In the genomic region with DNA sequence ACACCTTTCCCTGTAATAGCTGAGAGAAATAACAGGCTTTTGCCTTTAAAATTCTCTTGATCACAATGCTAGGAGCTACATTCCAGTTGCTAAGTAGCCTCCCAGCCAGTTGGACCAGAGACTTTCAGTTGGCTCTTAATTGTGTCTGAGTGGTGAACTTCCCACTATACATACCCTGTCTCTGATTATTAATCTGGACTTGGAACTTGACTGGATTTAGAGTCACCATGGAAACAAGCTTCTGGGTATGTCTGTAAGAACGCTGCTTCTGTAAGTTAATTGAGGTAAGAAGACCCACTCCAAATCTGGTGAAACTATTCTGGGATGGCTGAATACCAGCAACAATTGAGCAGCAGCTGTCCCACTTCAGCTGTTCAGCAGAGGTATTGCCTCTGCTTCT, we compare ENCODE assay signal across 21 mouse cellular contexts. TPM values are rescaled to one million over a fixed set of nuclear protein-coding genes. Genes with fewer than 3 reads are reported as not detected.
"Had no signal": no experiment of that assay in that cellular context is flagged by ENCODE, and none has a peak within 500 bp of the region (broad histone marks: within the 10 kb centered on the region; RNA-seq: fewer than 3 reads in every experiment).

No protein-coding gene starts in this region.

- H3K4me2 ChIP-seq: limb, embryonic 12.5 days; limb, embryonic 15.5 days; liver, embryonic 11.5 days; lung, embryonic 14.5 days; stomach, embryonic 15.5 days had no signal

- ATAC-seq: liver, postnatal 0 days; lung, postnatal 0 days had no signal

- H3K4me1 ChIP-seq: limb, embryonic 12.5 days; limb, embryonic 15.5 days; stomach, embryonic 15.5 days had no signal

- H3K27me3 ChIP-seq: limb, embryonic 12.5 days; limb, embryonic 15.5 days; stomach, embryonic 15.5 days had no signal

- H3K36me3 ChIP-seq: limb, embryonic 12.5 days; limb, embryonic 15.5 days; stomach, embryonic 15.5 days had no signal

- H3K9ac ChIP-seq: limb, embryonic 12.5 days; limb, embryonic 15.5 days; liver, embryonic 14.5 days; liver, postnatal 0 days; lung, embryonic 14.5 days; stomach, embryonic 15.5 days had no signal

- H3K4me3 ChIP-seq: limb, embryonic 12.5 days; limb, embryonic 15.5 days; stomach, embryonic 15.5 days had no signal

- DNase-seq: kidney, adult 18-20 months; kidney, adult 9 months; kidney, postnatal 14 days; kidney, postnatal 4 days; left cerebral cortex, postnatal 4 days; liver, postnatal 0 days; lung, embryonic 14.5 days; right cerebral cortex, postnatal 25 days; spleen, adult 18-20 months; thymus, postnatal 25 days had no signal

- H3K9me3 ChIP-seq: limb, embryonic 12.5 days; limb, embryonic 15.5 days; stomach, embryonic 15.5 days had no signal

- H3K27ac ChIP-seq: limb, embryonic 12.5 days; limb, embryonic 15.5 days; liver, embryonic 14.5 days; macrophage; stomach, embryonic 15.5 days had no signal

RNA-seq across cellular contexts. Expression of gene Gm11487, which starts 37.7 kb away (rescaled TPM):
- polyA plus RNA-seq: kidney, embryonic 16.5 days; limb, embryonic 12.5 days; limb, embryonic 15.5 days; liver, embryonic 11.5 days; liver, embryonic 14.5 days; liver, postnatal 0 days; lung, embryonic 14.5 days; lung, postnatal 0 days; macrophage; neural tube, embryonic 11.5 days; neural tube, embryonic 14.5 days; stomach, embryonic 15.5 days; thymus, postnatal 0 days had no signal
